8 mouse cellular contexts compared by ENCODE assay signal in genomic region chr11:86579731-86580318, GRCm38 (mm10). TPM values are rescaled to one million over a fixed set of nuclear protein-coding genes. Genes with fewer than 3 reads are reported as not detected.
DNase-seq lines count a peak whose midpoint lies in the region; ATAC-seq and TF ChIP-seq lines count a peak whose summit lies in the region.
"Had no signal": no experiment of that assay in that cellular context is flagged by ENCODE, and none has a peak within 500 bp of the region (broad histone marks: within the 10 kb centered on the region; RNA-seq: fewer than 3 reads in every experiment).

No protein-coding gene starts in this region.

- peak; percentile 6 for DNase-seq in lung, embryonic 14.5 days
- DNase-seq in lung, postnatal 4 days, result no peak
- peak; percentile 61 for DNase-seq in adipocyte (ENCODE audit: low spot score)
- DNase-seq in kidney, adult 18-20 months, result peak; percentile 67
- no peak for DNase-seq in right cerebral cortex, postnatal 10 days (ENCODE audit: low spot score in 2 of 2)
- DNase-seq in hindbrain, embryonic 10.5 days (ENCODE audit: low spot score), result no peak

- no peak overlapping the region for H3K9ac ChIP-seq in lung, embryonic 14.5 days

- 68% methylated on average over 10 of the region's 10 CpGs for WGBS in lung, embryonic 14.5 days
- WGBS in macrophage (ENCODE audit: missing documents), result 76% methylated on average over 10 of the region's 10 CpGs
- 84% methylated on average over 10 of the region's 10 CpGs for WGBS in hindbrain, embryonic 10.5 days

- peak overlapping the region; percentile 47; the same call in 1 of the 2 replicates for H3K27ac ChIP-seq in lung, embryonic 14.5 days (ENCODE audit: low read depth)
- peak overlapping the region; percentile 99 for H3K27ac ChIP-seq in macrophage
- H3K27ac ChIP-seq in hindbrain, embryonic 10.5 days, result no peak overlapping the region; the same call in 1 of the 2 replicates

- no peak for TF ChIP-seq CTCF in lung, embryonic 14.5 days (IDR thresholded peaks at IDR 0.05; ENCODE audit: low read depth)

- H3K4me3 ChIP-seq in lung, embryonic 14.5 days (ENCODE audit: low read depth, low read length), result no peak overlapping the region
- no peak overlapping the region for H3K4me3 ChIP-seq in macrophage (ENCODE audit: inconsistent target)
- no peak overlapping the region for H3K4me3 ChIP-seq in hindbrain, embryonic 10.5 days

- no peaks in the 10 kb centered on the region for H3K36me3 ChIP-seq in lung, embryonic 14.5 days (ENCODE audit: insufficient read depth)
- no peaks in the 10 kb centered on the region for H3K36me3 ChIP-seq in macrophage (ENCODE audit: inconsistent target)
- 0 out of 2 replicates have a peak, but pooled peaks cover 2% of the 10 kb centered on the region for H3K36me3 ChIP-seq in hindbrain, embryonic 10.5 days

- no peaks in the 10 kb centered on the region for H3K27me3 ChIP-seq in lung, embryonic 14.5 days (ENCODE audit: insufficient read depth, low read length)
- no peaks in the 10 kb centered on the region for H3K27me3 ChIP-seq in hindbrain, embryonic 10.5 days (ENCODE audit: insufficient read depth, poor library complexity, severe bottlenecking)

- H3K4me2 ChIP-seq in lung, embryonic 14.5 days, result no peak overlapping the region

- ATAC-seq in lung, embryonic 14.5 days (ENCODE audit: insufficient read depth), result no peak
- ATAC-seq: forebrain, embryonic 16.5 days had no signal

- no peaks in the 10 kb centered on the region for H3K9me3 ChIP-seq in lung, embryonic 14.5 days (ENCODE audit: low read depth, low read length)
- no peaks in the 10 kb centered on the region for H3K9me3 ChIP-seq in hindbrain, embryonic 10.5 days

- H3K4me1 ChIP-seq in lung, embryonic 14.5 days (ENCODE audit: insufficient read depth), result peaks cover 26% of the 10 kb centered on the region; the same call in 1 of the 2 replicates
- peaks cover 36% of the 10 kb centered on the region for H3K4me1 ChIP-seq in hindbrain, embryonic 10.5 days (replicated peaks)

- H3K79me2 ChIP-seq in macrophage (ENCODE audit: inconsistent target), result peaks cover 24% of the 10 kb centered on the region

RNA-seq across cellular contexts. Expression of gene Tubd1, which starts 35.0 kb away (rescaled TPM):
- 14.2 and 14.7 TPM in 2 replicates for polyA plus RNA-seq in lung, embryonic 14.5 days (2014; fragmentation: Nextera tagmentation; extraction: Ambion mirVana)
- 10 to 100 TPM in 4 of 26 experiments, 1 to 10 TPM in 21, under 1 TPM in 1; 0.94 to 14.1 (median 6.1) TPM for total RNA-seq in macrophage (2018; cell fraction: chromatin; rRNA removed)
- total RNA-seq in macrophage (2018; cell fraction: cytosol; rRNA removed), result 1 to 10 TPM; 1.9 to 6.5 (median 5.2) TPM
- total RNA-seq in macrophage (2018; cell fraction: nucleus; rRNA removed), result 10 to 100 TPM in 3 of 26 experiments, 1 to 10 TPM in 22, under 1 TPM in 1; 0.81 to 13.4 (median 6.3) TPM
- 4.1 to 5.8 TPM (median 4.5 TPM) in 3 replicates for polyA plus RNA-seq in macrophage (2018)
- 12.7 and 12.8 TPM in 2 replicates for polyA plus RNA-seq in hindbrain, embryonic 10.5 days (2016; fragmentation: Nextera tagmentation; extraction: Ambion mirVana)

RNA-seq across cellular contexts. Expression of gene Rps6kb1, which starts 35.2 kb away (rescaled TPM):
- polyA plus RNA-seq in lung, embryonic 14.5 days (2014; fragmentation: Nextera tagmentation; extraction: Ambion mirVana), result 58.8 and 66.5 TPM in 2 replicates
- total RNA-seq in macrophage (2018; cell fraction: chromatin; rRNA removed), result 10 to 100 TPM; 43.2 to 98.0 (median 75.0) TPM
- 10 to 100 TPM; 10.8 to 18.2 (median 14.3) TPM for total RNA-seq in macrophage (2018; cell fraction: cytosol; rRNA removed)
- 10 to 100 TPM; 24.2 to 94.2 (median 46.2) TPM for total RNA-seq in macrophage (2018; cell fraction: nucleus; rRNA removed)
- polyA plus RNA-seq in macrophage (2018), result 14.6 to 22.7 TPM (median 16.3 TPM) in 3 replicates
- 43.5 and 53.6 TPM in 2 replicates for polyA plus RNA-seq in hindbrain, embryonic 10.5 days (2016; fragmentation: Nextera tagmentation; extraction: Ambion mirVana)

Comparison
In these comparisons a context has a peak if more than half of its experiments do, and no peak if none do; other contexts are left out.
1. DNase-seq: peak in lung, embryonic 14.5 days (single experiment), adipocyte (single experiment) and kidney, adult 18-20 months (single experiment); none in lung, postnatal 4 days (0 of 2), right cerebral cortex, postnatal 10 days (0 of 2) and hindbrain, embryonic 10.5 days (single experiment).